Mouse (Mus musculus) ES-Bruce4 (cell line): ENCODE data around the gene Rpl9.

Experiments used
- EP300 ChIP-seq: IDR thresholded peaks from 2 replicates; pipeline ENCODE4 v1.6.1; 2011; ENCODE audit warnings: low read depth, low read length; ENCODE audit not compliant: insufficient read depth
- POLR2A ChIP-seq: IDR thresholded peaks from one replicate; pipeline ENCODE4 v1.8.1; 2011; ENCODE audit warnings: low read length; ENCODE audit not compliant: insufficient read depth

- TF ChIP-seq EP300 (no peak), POLR2A (no peak)
Measured at GRCm38 (mm10) chr5:65434471-65435362, 43.5 kb upstream of the Rpl9 start.
